Mouse (Mus musculus): ENCODE results near the gene Slc44a5.

- TF ChIP-seq CTCF (IDR thresholded peaks at IDR 0.05; ENCODE audit: low read depth, low read length) (no peak), POLR2A (IDR thresholded peaks at IDR 0.05; ENCODE audit: extremely low read depth, insufficient read depth, low read length) (no peak)
Measured at GRCm38 (mm10) chr3:154114991-154115390, 141.8 kb downstream of the Slc44a5 start.
